Mouse (Mus musculus): ENCODE results near the gene Olfr1020.

Olfr1020 gene

GRCm38 (mm10) chr2:85846730-85847129 is at the start of gene Olfr1020:
Gene Olfr1020 (plus strand): TSS chr2:85847030.
- DNase-seq, result no peak

GRCm38 (mm10) chr2:85802444-85802843 is 44.4 kb upstream of the Olfr1020 start, which contains the start of gene Olfr1016:
Gene Olfr1016 (minus strand): TSS chr2:85802544.
- no peak for DNase-seq

GRCm38 (mm10) chr2:85804501-85804900 is 42.3 kb upstream of the Olfr1020 start:
- peak; percentile 29 for DNase-seq

- DNase-seq, result no peak
These were observed 28.7 kb upstream of the Olfr1020 start, which contains the start of gene Olfr1018 for GRCm38 (mm10) chr2:85818179-85818578. Gene Olfr1018 (plus strand): TSS chr2:85818479.

- no peak for DNase-seq
These were observed 1.4 kb upstream of the Olfr1020 start, which contains the start of gene Olfr1019 for GRCm38 (mm10) chr2:85845383-85845782. Gene Olfr1019 (minus strand): TSS chr2:85845483.

GRCm38 (mm10) chr2:85868294-85868693 is 21.5 kb downstream of the Olfr1020 start, which contains the start of gene Olfr1022:
Gene Olfr1022 (plus strand): TSS chr2:85868594.
- no peak for DNase-seq

- DNase-seq, result no peak
These were observed 38.5 kb downstream of the Olfr1020 start, which contains the start of gene Olfr1023 for GRCm38 (mm10) chr2:85885340-85885739. Gene Olfr1023 (plus strand): TSS chr2:85885640.

Data from embryo, embryonic 11 days (tissue).